Mouse (Mus musculus): ENCODE measurements at regions not wholly inside any gene's neighbourhood (a gene's known extent, or its start where the extent isn't known, plus 50 kb on each side); places are given as distances from the start of the nearest gene placed in this dataset.
"Not testable (repeated sequence)": the region's sequence is repeated elsewhere in the genome, so short reads cannot be mapped to it uniquely, and the experiment has no call there.

- WGBS: 14% methylated on average over 3 of the region's 3 CpGs
These were observed 114.2 kb upstream of the Ppp6c start for GRCm38 (mm10) chr2:39340406-39340805.

GRCm38 (mm10) chr2:39338832-39339649 lies 112.8 kb upstream of the Ppp6c start:
- 71% methylated on average over 9 of the region's 9 CpGs for WGBS
- H3K27ac ChIP-seq (ENCODE audit: insufficient read depth, low read depth, low read length): no peak overlapping the region
- H3K36me3 ChIP-seq (ENCODE audit: control insufficient read depth, insufficient read depth, low read length): no peaks in the 10 kb centered on the region
- H3K27me3 ChIP-seq (replicated peaks; ENCODE audit: control insufficient read depth, insufficient read depth, low read length): no peaks in the 10 kb centered on the region
- no peak for DNase-seq
- no peak overlapping the region for H3K4me3 ChIP-seq (ENCODE audit: insufficient read depth, low read depth, low read length)
- TF ChIP-seq CTCF (conservative IDR thresholded peaks at IDR 0.05; ENCODE audit: insufficient read depth, insufficient read length, low read depth, low read length) (no peak), POLR2A (IDR thresholded peaks at IDR 0.05; ENCODE audit: low read depth, low read length) (no peak)
- H3K4me1 ChIP-seq (ENCODE audit: control insufficient read depth, insufficient read depth, low read length): no peaks in the 10 kb centered on the region

More at GRCm38 (mm10) chr2:39340406-39340805, 114.2 kb upstream of the Ppp6c start:
- Histone ChIP-seq H3K27ac (ENCODE audit: insufficient read depth, low read depth, low read length) (no peak overlapping the region), H3K4me1 (ENCODE audit: control insufficient read depth, insufficient read depth, low read length) (no peaks in the 10 kb centered on the region), H3K27me3 (replicated peaks; ENCODE audit: control insufficient read depth, insufficient read depth, low read length) (no peaks in the 10 kb centered on the region), H3K36me3 (ENCODE audit: control insufficient read depth, insufficient read depth, low read length) (no peaks in the 10 kb centered on the region), H3K4me3 (ENCODE audit: insufficient read depth, low read depth, low read length) (no peak overlapping the region)
- no peak for DNase-seq
- TF ChIP-seq POLR2A (IDR thresholded peaks at IDR 0.05; ENCODE audit: low read depth, low read length): no peak
- TF ChIP-seq CTCF (conservative IDR thresholded peaks at IDR 0.05; ENCODE audit: insufficient read depth, insufficient read length, low read depth, low read length): no peak

DNA sequence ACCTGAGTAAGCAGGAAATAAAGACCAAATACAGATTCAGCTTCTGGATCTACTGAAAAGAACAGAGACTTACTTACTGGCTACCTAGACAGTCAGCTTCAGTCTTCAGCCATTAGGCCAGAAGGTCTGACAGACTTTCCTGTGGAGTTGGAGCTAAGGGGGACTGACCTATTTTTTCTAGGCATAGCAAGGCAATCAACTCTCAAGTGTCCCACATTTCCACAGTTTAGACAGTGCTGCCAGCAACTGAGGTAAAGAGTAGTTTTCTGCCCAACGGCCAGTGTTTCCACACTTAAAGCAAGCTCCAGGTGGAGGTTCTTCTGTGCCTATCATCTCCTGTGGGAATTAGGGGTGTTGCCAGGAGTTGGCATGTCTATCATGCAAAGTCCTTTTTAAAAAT lies 111.3 kb upstream of the Ppp6c start:
- H3K27ac ChIP-seq (ENCODE audit: insufficient read depth, low read depth, low read length): no peak overlapping the region
- no peak overlapping the region for H3K4me3 ChIP-seq (ENCODE audit: insufficient read depth, low read depth, low read length)
- DNase-seq: no peak
- H3K4me1 ChIP-seq (ENCODE audit: control insufficient read depth, insufficient read depth, low read length): no peaks in the 10 kb centered on the region
- no peaks in the 10 kb centered on the region for H3K27me3 ChIP-seq (replicated peaks; ENCODE audit: control insufficient read depth, insufficient read depth, low read length)
- H3K36me3 ChIP-seq (ENCODE audit: control insufficient read depth, insufficient read depth, low read length): no peaks in the 10 kb centered on the region
- 92% methylated on average over 1 of the region's 1 CpGs for WGBS
- TF ChIP-seq POLR2A (IDR thresholded peaks at IDR 0.05; ENCODE audit: low read depth, low read length) (no peak), CTCF (conservative IDR thresholded peaks at IDR 0.05; ENCODE audit: insufficient read depth, insufficient read length, low read depth, low read length) (no peak)

DNA sequence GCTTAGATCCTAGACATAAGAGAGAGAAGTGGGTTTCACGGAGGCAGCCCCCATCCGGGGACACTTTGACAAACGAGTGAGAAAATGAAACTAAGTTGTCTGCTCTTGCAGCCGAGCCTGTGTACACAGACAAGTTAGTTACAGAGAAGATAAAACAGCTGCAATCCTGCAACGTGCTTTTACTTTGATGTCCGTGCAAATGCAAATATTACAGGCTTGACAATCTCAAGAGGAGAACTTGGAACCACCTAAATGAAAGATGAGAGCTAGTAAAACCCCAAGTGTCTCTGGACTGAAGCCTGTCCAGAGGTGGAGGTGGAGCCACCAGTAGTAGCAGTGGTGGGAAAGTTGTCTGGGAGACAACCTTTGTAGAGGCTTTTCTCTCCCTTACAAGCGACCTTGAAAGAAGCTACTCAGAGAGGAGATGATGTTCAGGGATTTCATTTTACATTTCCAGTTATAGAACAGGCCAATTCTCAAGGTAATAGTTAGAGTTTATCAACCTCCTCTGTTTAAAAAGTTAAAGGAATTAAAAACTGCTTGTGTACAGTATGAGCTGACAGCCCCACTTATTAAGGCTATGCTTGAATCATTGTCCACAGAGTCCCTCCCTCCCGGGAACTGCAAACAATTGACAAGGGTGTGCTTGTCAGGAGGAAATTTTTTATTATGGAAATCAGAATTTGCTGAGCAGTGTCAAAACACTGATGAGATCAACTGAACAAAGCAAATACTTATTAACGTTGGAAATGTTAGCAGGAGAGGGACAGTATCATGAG lies 99.7 kb upstream of the Ppp6c start:
- WGBS: 14% methylated on average over 9 of the region's 9 CpGs
- H3K27ac ChIP-seq (ENCODE audit: insufficient read depth, low read depth, low read length): no peak overlapping the region
- no peak for TF ChIP-seq CTCF (conservative IDR thresholded peaks at IDR 0.05; ENCODE audit: insufficient read depth, insufficient read length, low read depth, low read length)
- no peak for TF ChIP-seq POLR2A (IDR thresholded peaks at IDR 0.05; ENCODE audit: low read depth, low read length)
- H3K36me3 ChIP-seq (ENCODE audit: control insufficient read depth, insufficient read depth, low read length): no peaks in the 10 kb centered on the region
- H3K4me3 ChIP-seq (ENCODE audit: insufficient read depth, low read depth, low read length): 0 out of 2 replicates have a peak overlapping the region, but pooled peaks have one; percentile 28
- no peak for DNase-seq
- no peaks in the 10 kb centered on the region for H3K27me3 ChIP-seq (replicated peaks; ENCODE audit: control insufficient read depth, insufficient read depth, low read length)
- no peaks in the 10 kb centered on the region; the same call in 1 of the 2 replicates for H3K4me1 ChIP-seq (ENCODE audit: control insufficient read depth, insufficient read depth, low read length)

- H3K4me3 ChIP-seq (ENCODE audit: insufficient read depth, low read depth, low read length): not testable (repeated sequence)
These were observed 98.9 kb upstream of the Ppp6c start for GRCm38 (mm10) chr2:39325122-39325521.

GRCm38 (mm10) chr2:39299798-39300382 lies 73.6 kb upstream of the Ppp6c start:
- H3K36me3 ChIP-seq (ENCODE audit: control insufficient read depth, insufficient read depth, low read length): no peaks in the 10 kb centered on the region
- H3K4me1 ChIP-seq (ENCODE audit: control insufficient read depth, insufficient read depth, low read length): no peaks in the 10 kb centered on the region
- H3K27ac ChIP-seq (ENCODE audit: insufficient read depth, low read depth, low read length): no peak overlapping the region
- TF ChIP-seq CTCF (conservative IDR thresholded peaks at IDR 0.05; ENCODE audit: insufficient read depth, insufficient read length, low read depth, low read length) (no peak), POLR2A (IDR thresholded peaks at IDR 0.05; ENCODE audit: low read depth, low read length) (no peak)
- no peak overlapping the region for H3K4me3 ChIP-seq (ENCODE audit: insufficient read depth, low read depth, low read length)
- WGBS: 71% methylated on average over 2 of the region's 2 CpGs
- no peaks in the 10 kb centered on the region for H3K27me3 ChIP-seq (replicated peaks; ENCODE audit: control insufficient read depth, insufficient read depth, low read length)
- DNase-seq: no peak

More at GRCm38 (mm10) chr2:39325122-39325521, 98.9 kb upstream of the Ppp6c start:
- 67% methylated on average over 3 of the region's 3 CpGs for WGBS
- not testable (repeated sequence) for H3K36me3 ChIP-seq (ENCODE audit: control insufficient read depth, insufficient read depth, low read length); H3K27me3 ChIP-seq (replicated peaks; ENCODE audit: control insufficient read depth, insufficient read depth, low read length); DNase-seq; H3K4me1 ChIP-seq (ENCODE audit: control insufficient read depth, insufficient read depth, low read length); H3K27ac ChIP-seq (ENCODE audit: insufficient read depth, low read depth, low read length)

GRCm38 (mm10) chr2:39299290-39299689 lies 73.0 kb upstream of the Ppp6c start:
- no peaks in the 10 kb centered on the region for H3K4me1 ChIP-seq (ENCODE audit: control insufficient read depth, insufficient read depth, low read length)
- WGBS: 74% methylated on average over 1 of the region's 1 CpGs
- no peak for DNase-seq
- no peaks in the 10 kb centered on the region for H3K27me3 ChIP-seq (replicated peaks; ENCODE audit: control insufficient read depth, insufficient read depth, low read length)
- H3K4me3 ChIP-seq (ENCODE audit: insufficient read depth, low read depth, low read length): no peak overlapping the region
- no peak overlapping the region for H3K27ac ChIP-seq (ENCODE audit: insufficient read depth, low read depth, low read length)
- H3K36me3 ChIP-seq (ENCODE audit: control insufficient read depth, insufficient read depth, low read length): no peaks in the 10 kb centered on the region
- no peak for TF ChIP-seq CTCF (conservative IDR thresholded peaks at IDR 0.05; ENCODE audit: insufficient read depth, insufficient read length, low read depth, low read length)
- no peak for TF ChIP-seq POLR2A (IDR thresholded peaks at IDR 0.05; ENCODE audit: low read depth, low read length)
